Comparison of ENCODE assay signal across 8 mouse cellular contexts in the genomic region with DNA sequence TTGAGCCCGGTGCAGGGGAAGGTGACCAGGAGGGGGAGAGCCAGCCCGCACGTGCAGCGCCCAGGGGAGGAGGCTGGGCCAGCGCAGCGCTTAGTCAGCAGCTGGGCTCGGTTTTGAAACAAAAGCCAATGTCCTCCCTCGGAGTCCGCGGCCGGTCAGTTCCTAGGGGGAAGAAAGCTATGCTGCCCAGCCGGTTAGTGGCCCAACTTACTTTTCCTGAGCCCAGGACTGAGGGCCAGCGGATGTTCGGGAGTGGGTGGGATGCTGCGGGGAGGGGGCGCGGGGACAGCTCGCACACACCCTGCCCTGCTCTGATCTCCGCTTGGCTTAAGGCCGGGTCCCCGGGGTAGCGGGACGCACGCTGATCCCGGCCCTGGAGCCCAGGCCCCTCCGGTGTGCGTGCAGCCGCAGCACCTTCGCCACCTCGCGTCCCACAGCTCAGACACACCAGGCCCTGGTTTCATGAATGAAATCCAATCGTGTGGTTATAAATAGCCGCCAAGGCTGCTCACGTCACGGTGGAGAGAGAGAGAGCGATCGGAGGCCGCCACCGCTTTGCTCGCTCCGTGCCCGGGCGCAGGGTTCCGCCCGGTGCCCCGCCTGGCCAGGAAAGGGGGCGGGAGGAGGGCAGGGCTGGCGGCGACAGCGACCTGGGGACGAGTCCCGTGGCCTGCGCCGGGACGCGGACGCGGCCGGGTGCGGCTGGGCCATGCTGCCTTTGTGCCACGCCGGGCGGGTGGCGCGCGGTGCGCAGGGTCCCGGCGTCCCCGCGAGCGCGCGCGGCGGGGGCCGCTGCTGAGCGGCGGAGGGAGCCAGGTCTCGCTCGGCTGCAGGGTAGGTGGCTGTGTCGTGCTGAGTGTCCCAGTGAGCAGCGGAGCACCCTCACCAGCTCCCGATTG. TPM values are rescaled to one million over a fixed set of nuclear protein-coding genes. Genes with fewer than 3 reads are reported as not detected.
DNase-seq lines count a peak whose midpoint lies in the region; ATAC-seq lines count a peak whose summit lies in the region.

A gene (minus strand): TSS at position 557 of the 899 bp plus-strand sequence.

- peak within 1 kb of the TSS; percentile 99 for H3K27ac ChIP-seq in embryonic facial prominence, embryonic 14.5 days (replicated peaks; ENCODE audit: low read depth, low read length)
- H3K27ac ChIP-seq in heart, embryonic 10.5 days: peak within 1 kb of the TSS; percentile 99
- peak within 1 kb of the TSS; percentile 99 for H3K27ac ChIP-seq in kidney, embryonic 15.5 days
- peak within 1 kb of the TSS; percentile 99 for H3K27ac ChIP-seq in limb, embryonic 15.5 days
- peak within 1 kb of the TSS; percentile 99 for H3K27ac ChIP-seq in midbrain, embryonic 16.5 days (ENCODE audit: low read length)

- DNase-seq in adrenal gland, postnatal 4 days (ENCODE audit: low spot score in 2 of 2): peak; percentile 66 to 78
- DNase-seq in embryonic facial prominence, embryonic 14.5 days (ENCODE audit: low spot score): peak; percentile 94
- DNase-seq in heart, embryonic 10.5 days (ENCODE audit: low spot score): peak; percentile 90
- peak; percentile 68 to 71 for DNase-seq in spleen, adult 18-20 months

- H3K4me1 ChIP-seq in embryonic facial prominence, embryonic 14.5 days (ENCODE audit: control insufficient read depth, insufficient read depth, low read length): peaks cover 19% of the 10 kb centered on the region
- peaks cover 17% of the 10 kb centered on the region for H3K4me1 ChIP-seq in heart, embryonic 10.5 days
- peaks cover 24% of the 10 kb centered on the region for H3K4me1 ChIP-seq in kidney, embryonic 15.5 days
- peaks cover 16% of the 10 kb centered on the region for H3K4me1 ChIP-seq in limb, embryonic 15.5 days
- peaks cover 12% of the 10 kb centered on the region for H3K4me1 ChIP-seq in midbrain, embryonic 16.5 days (ENCODE audit: control insufficient read depth, insufficient read depth, low read length)

- H3K27me3 ChIP-seq in embryonic facial prominence, embryonic 14.5 days (replicated peaks; ENCODE audit: control insufficient read depth, insufficient read depth, low read length): no peaks in the 10 kb centered on the region
- no peaks in the 10 kb centered on the region for H3K27me3 ChIP-seq in heart, embryonic 10.5 days (ENCODE audit: insufficient read depth, poor library complexity, severe bottlenecking)
- no peaks in the 10 kb centered on the region for H3K27me3 ChIP-seq in kidney, embryonic 15.5 days
- no peaks in the 10 kb centered on the region for H3K27me3 ChIP-seq in limb, embryonic 15.5 days
- no peaks in the 10 kb centered on the region for H3K27me3 ChIP-seq in midbrain, embryonic 16.5 days (ENCODE audit: control insufficient read depth, insufficient read depth, low read depth, low read length)

- H3K4me2 ChIP-seq in embryonic facial prominence, embryonic 14.5 days (ENCODE audit: low read depth, low read length): peak within 1 kb of the TSS; percentile 91
- H3K4me2 ChIP-seq in kidney, embryonic 15.5 days: peak within 1 kb of the TSS; percentile 93
- peak within 1 kb of the TSS; percentile 84 for H3K4me2 ChIP-seq in limb, embryonic 15.5 days
- H3K4me2 ChIP-seq in midbrain, embryonic 16.5 days (ENCODE audit: low read length): peak within 1 kb of the TSS; percentile 84

- peak; percentile 89 for ATAC-seq in embryonic facial prominence, embryonic 14.5 days (ENCODE audit: low read depth)
- peak; percentile 93 for ATAC-seq in kidney, embryonic 15.5 days (replicated peaks; ENCODE audit: low FRiP score)
- ATAC-seq in limb, embryonic 15.5 days (ENCODE audit: insufficient number of reproducible peaks, low FRiP score, low TSS enrichment, low read depth): peak; percentile 87
- ATAC-seq in midbrain, embryonic 16.5 days: peak; percentile 92
- no peak for ATAC-seq in activated CD4-positive, CD25-positive, alpha-beta regulatory T cell, adult 4 months

- H3K9ac ChIP-seq in embryonic facial prominence, embryonic 14.5 days (ENCODE audit: low read depth, low read length): peak within 1 kb of the TSS; percentile 95
- H3K9ac ChIP-seq in kidney, embryonic 15.5 days: peak within 1 kb of the TSS; percentile 92
- peak within 1 kb of the TSS; percentile 88 for H3K9ac ChIP-seq in limb, embryonic 15.5 days
- peak within 1 kb of the TSS; percentile 98 for H3K9ac ChIP-seq in midbrain, embryonic 16.5 days (ENCODE audit: low read depth, low read length)

- WGBS in embryonic facial prominence, embryonic 14.5 days: 0% methylated on average over 37 of the region's 84 CpGs
- under 1% methylated on average over 83 of the region's 84 CpGs for WGBS in heart, embryonic 10.5 days
- under 1% methylated on average over 80 of the region's 84 CpGs for WGBS in kidney, embryonic 15.5 days
- under 1% methylated on average over 75 of the region's 84 CpGs for WGBS in limb, embryonic 15.5 days
- under 1% methylated on average over 70 of the region's 84 CpGs for WGBS in midbrain, embryonic 16.5 days

- H3K9me3 ChIP-seq in embryonic facial prominence, embryonic 14.5 days (ENCODE audit: control insufficient read depth, low read length): no peaks in the 10 kb centered on the region; the same call in 1 of the 2 replicates
- H3K9me3 ChIP-seq in heart, embryonic 10.5 days: no peaks in the 10 kb centered on the region
- no peaks in the 10 kb centered on the region; the same call in 1 of the 2 replicates for H3K9me3 ChIP-seq in kidney, embryonic 15.5 days (replicated peaks)
- no peaks in the 10 kb centered on the region for H3K9me3 ChIP-seq in limb, embryonic 15.5 days
- no peaks in the 10 kb centered on the region for H3K9me3 ChIP-seq in midbrain, embryonic 16.5 days (replicated peaks; ENCODE audit: control insufficient read depth, low read length, poor library complexity, severe bottlenecking)

- peaks cover 32% of the 10 kb centered on the region for H3K36me3 ChIP-seq in embryonic facial prominence, embryonic 14.5 days (ENCODE audit: control insufficient read depth, insufficient read depth, low read length)
- peaks cover 28% of the 10 kb centered on the region for H3K36me3 ChIP-seq in heart, embryonic 10.5 days
- peaks cover 25% of the 10 kb centered on the region for H3K36me3 ChIP-seq in kidney, embryonic 15.5 days
- H3K36me3 ChIP-seq in limb, embryonic 15.5 days: peaks cover 14% of the 10 kb centered on the region
- H3K36me3 ChIP-seq in midbrain, embryonic 16.5 days (ENCODE audit: control insufficient read depth, insufficient read depth, low read length): peaks cover 4% of the 10 kb centered on the region; the same call in 1 of the 2 replicates

- peak within 1 kb of the TSS; percentile 71 for H3K4me3 ChIP-seq in embryonic facial prominence, embryonic 14.5 days (ENCODE audit: low read depth, low read length)
- H3K4me3 ChIP-seq in heart, embryonic 10.5 days: peak within 1 kb of the TSS; percentile 91
- peak within 1 kb of the TSS; percentile 90 for H3K4me3 ChIP-seq in kidney, embryonic 15.5 days (replicated peaks)
- H3K4me3 ChIP-seq in limb, embryonic 15.5 days: peak within 1 kb of the TSS; percentile 81
- H3K4me3 ChIP-seq in midbrain, embryonic 16.5 days (ENCODE audit: low read depth, low read length): peak within 1 kb of the TSS; percentile 81

RNA-seq across cellular contexts. Expression of the gene that starts here (rescaled TPM):
- 1 to 10 TPM; 6.6 to 7.7 TPM for total RNA-seq in adrenal gland, postnatal 4 days (2021)
- polyA plus RNA-seq in embryonic facial prominence, embryonic 14.5 days (2014; fragmentation: Nextera tagmentation; extraction: Ambion mirVana): 2.5 and 3.1 TPM in 2 replicates
- 1.7 and 1.9 TPM in 2 replicates for polyA plus RNA-seq in heart, embryonic 10.5 days (2016; fragmentation: Nextera tagmentation; extraction: Ambion mirVana)
- 2.0 and 2.2 TPM in 2 replicates for polyA plus RNA-seq in kidney, embryonic 15.5 days (2015; fragmentation: Nextera tagmentation; extraction: Ambion mirVana)
- polyA plus RNA-seq in limb, embryonic 15.5 days (2015; fragmentation: Nextera tagmentation; extraction: Ambion mirVana): 3.0 and 3.1 TPM in 2 replicates
- polyA plus RNA-seq in midbrain, embryonic 16.5 days (2015; fragmentation: Nextera tagmentation; extraction: Ambion mirVana): 1.3 and 1.5 TPM in 2 replicates
- not detected for polyA plus RNA-seq in activated CD4-positive, CD25-positive, alpha-beta regulatory T cell, adult 4 months (2017; shearing (Covaris generic))
